Mouse (Mus musculus) heart, embryonic 12.5 days (tissue): ENCODE data around the gene C130050O18Rik. TPM values are rescaled to one million over a fixed set of nuclear protein-coding genes. Genes with fewer than 3 reads are reported as not detected.

ENCODE experiments used
- ATAC-seq: fragments of 200-750 bp; cut with Nextera tagmentation; 2 replicates; pipeline ENCODE4 v1.8.0; 2017; ENCODE audit warnings: moderate TSS enrichment, moderate library complexity; ENCODE audit not compliant: insufficient number of reproducible peaks, low FRiP score
- H3K27ac ChIP-seq: fragments of 300-500 bp; sonication (generic); 2 replicates; pipeline ENCODE4 v1.5.1; 2016; ENCODE audit warnings: mild to moderate bottlenecking, moderate library complexity; ENCODE audit not compliant: poor library complexity, severe bottlenecking
- H3K27me3 ChIP-seq: fragments of 300-500 bp; sonication (generic); replicated peaks from 2 replicates; pipeline ENCODE4 v1.6.1; 2016; ENCODE audit warnings: mild to moderate bottlenecking, moderate library complexity
- H3K36me3 ChIP-seq: fragments of 300-500 bp; sonication (generic); 2 replicates; pipeline ENCODE4 v1.6.1; 2016; ENCODE audit warnings: mild to moderate bottlenecking, moderate library complexity
- H3K4me1 ChIP-seq: fragments of 300-500 bp; sonication (generic); replicated peaks from 2 replicates; pipeline ENCODE4 v1.6.1; 2016; ENCODE audit warnings: mild to moderate bottlenecking
- H3K4me2 ChIP-seq: fragments of 300-500 bp; sonication (generic); 2 replicates; pipeline ENCODE4 v1.6.1; 2016; ENCODE audit warnings: mild to moderate bottlenecking, moderate library complexity
- H3K4me3 ChIP-seq: fragments of 300-500 bp; sonication (generic); 2 replicates; pipeline ENCODE4 v1.5.1; 2016; ENCODE audit warnings: mild to moderate bottlenecking
- H3K9ac ChIP-seq: fragments of 300-500 bp; sonication (generic); 2 replicates; pipeline ENCODE4 v1.6.1; 2016; ENCODE audit warnings: mild to moderate bottlenecking, moderate library complexity
- H3K9me3 ChIP-seq: fragments of 300-500 bp; sonication (generic); replicated peaks from 2 replicates; pipeline ENCODE4 v1.6.1; 2016; ENCODE audit warnings: mild to moderate bottlenecking, moderate library complexity
- WGBS: fragments of 180-500 bp; shearing (Covaris S2); methylation state at CpG from one replicate; pipeline ENCODE4 v1.1.7; 2016; 5-methylcytosine and 5-hydroxymethylcytosine counted together
- polyA plus RNA-seq: library from polyadenylated mRNA; unstranded; fragments of >200 nt; fragmentation: Nextera tagmentation; extraction: Ambion mirVana; gene quantifications from 2 replicates; pipeline ENCODE4 v1.2.1, GENCODE M21; 2016

C130050O18Rik gene
- polyA plus RNA-seq, result 0.10 and 0.36 TPM in 2 replicates

DNA sequence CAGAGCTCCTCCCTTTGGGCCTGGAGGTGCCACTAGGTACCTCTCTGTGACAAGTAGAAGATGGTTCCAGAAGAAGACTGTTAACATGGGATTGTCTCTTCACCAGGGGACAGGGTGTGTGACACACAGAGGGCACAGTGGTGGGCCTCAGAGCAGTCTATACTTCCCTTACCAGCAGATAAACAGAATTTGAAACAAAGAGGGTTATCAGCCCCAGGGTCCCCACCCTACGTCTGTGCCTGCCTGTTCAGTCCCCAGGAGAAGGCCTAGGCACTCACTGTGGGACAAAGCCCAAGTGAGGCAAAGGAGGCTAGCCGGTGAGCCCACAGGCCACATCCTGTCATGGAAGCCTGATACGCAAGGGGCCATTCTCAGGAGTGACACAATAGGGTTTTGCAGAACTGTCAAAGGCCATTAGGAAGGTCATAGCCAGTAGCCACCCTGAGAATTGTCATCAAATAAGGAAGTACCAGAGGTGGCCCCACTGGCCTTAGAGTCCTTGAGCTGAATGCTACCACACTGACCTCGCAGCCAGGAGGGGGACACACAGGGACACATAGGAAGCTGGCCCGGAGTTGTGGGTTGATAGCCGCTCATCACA is at the start of gene C130050O18Rik:
Gene C130050O18Rik, plus strand, starts transcription at position 480 of the 601 bp plus-strand sequence.
- peaks cover 35% of the 10 kb centered on the region for H3K4me1 ChIP-seq
- no peak within 1 kb of the TSS for H3K4me2 ChIP-seq
- 64% methylated on average over 6 of the region's 6 CpGs for WGBS
- H3K9me3 ChIP-seq, result no peaks in the 10 kb centered on the region
- H3K4me3 ChIP-seq, result no peak within 1 kb of the TSS
- no peaks in the 10 kb centered on the region for H3K36me3 ChIP-seq
- 0 out of 2 replicates have a peak, but pooled peaks have one; percentile 12 for ATAC-seq
- no peak within 1 kb of the TSS for H3K9ac ChIP-seq
- H3K27ac ChIP-seq, result no peak within 1 kb of the TSS
- peaks cover 4% of the 10 kb centered on the region; the same call in 1 of the 2 replicates for H3K27me3 ChIP-seq

DNA sequence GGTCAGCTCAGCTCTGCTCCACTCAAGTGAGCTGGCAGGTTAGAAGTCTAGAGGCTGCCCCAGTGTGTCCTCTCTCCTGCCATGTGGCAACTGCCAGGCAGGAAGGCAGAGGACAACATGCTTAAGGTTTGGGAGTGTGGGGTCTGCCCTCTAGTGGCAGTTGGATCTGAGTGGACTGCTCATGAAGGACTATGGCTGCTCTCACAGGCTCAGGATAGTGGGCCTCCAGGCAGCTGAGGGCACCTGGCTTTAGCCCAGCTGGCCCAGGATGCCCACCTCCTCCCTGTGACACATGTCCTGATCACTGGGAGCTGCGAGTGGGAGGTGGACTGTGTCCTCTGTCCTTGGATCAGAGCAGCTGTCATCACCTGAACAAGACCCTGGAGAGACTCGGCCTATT is 46.4 kb upstream of the C130050O18Rik start:
- peaks cover 11% of the 10 kb centered on the region; the same call in 1 of the 2 replicates for H3K4me1 ChIP-seq
- H3K27ac ChIP-seq, result no peak overlapping the region
- no peak overlapping the region for H3K4me2 ChIP-seq
- no peak overlapping the region for H3K4me3 ChIP-seq
- H3K36me3 ChIP-seq, result no peaks in the 10 kb centered on the region
- peaks cover 23% of the 10 kb centered on the region for H3K27me3 ChIP-seq
- 0 out of 2 replicates have a peak, but pooled peaks have one; percentile 20 for ATAC-seq
- H3K9me3 ChIP-seq, result no peaks in the 10 kb centered on the region
- no peak overlapping the region for H3K9ac ChIP-seq
- 38% methylated on average over 2 of the region's 2 CpGs for WGBS

DNA sequence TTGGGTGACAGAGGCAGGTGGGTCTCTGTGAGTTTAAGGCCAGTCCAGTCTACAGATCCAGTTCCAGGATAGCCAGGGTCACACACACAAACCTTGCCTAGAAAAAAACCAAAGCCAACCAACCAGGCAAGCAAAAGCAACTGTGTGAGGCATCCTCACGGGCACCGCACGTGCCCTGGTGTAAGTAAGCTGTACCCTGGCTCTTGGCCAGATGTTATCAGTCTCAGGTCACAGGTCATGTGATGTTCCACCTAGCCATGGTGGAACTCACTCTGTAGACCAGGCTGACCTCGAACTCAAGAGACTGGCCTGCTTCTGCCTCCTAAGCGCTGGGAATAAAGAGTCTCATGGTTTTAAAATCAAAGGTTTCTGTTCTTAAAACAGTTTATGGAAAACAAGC is 45.8 kb upstream of the C130050O18Rik start:
- H3K9me3 ChIP-seq, result no peaks in the 10 kb centered on the region
- H3K27ac ChIP-seq, result no peak overlapping the region
- H3K27me3 ChIP-seq, result peaks cover 18% of the 10 kb centered on the region
- 82% methylated on average over 5 of the region's 5 CpGs for WGBS
- no peak overlapping the region for H3K4me2 ChIP-seq
- H3K9ac ChIP-seq, result no peak overlapping the region
- H3K36me3 ChIP-seq, result no peaks in the 10 kb centered on the region
- H3K4me1 ChIP-seq, result peaks cover 14% of the 10 kb centered on the region
- no peak overlapping the region for H3K4me3 ChIP-seq
- no peak for ATAC-seq

DNA sequence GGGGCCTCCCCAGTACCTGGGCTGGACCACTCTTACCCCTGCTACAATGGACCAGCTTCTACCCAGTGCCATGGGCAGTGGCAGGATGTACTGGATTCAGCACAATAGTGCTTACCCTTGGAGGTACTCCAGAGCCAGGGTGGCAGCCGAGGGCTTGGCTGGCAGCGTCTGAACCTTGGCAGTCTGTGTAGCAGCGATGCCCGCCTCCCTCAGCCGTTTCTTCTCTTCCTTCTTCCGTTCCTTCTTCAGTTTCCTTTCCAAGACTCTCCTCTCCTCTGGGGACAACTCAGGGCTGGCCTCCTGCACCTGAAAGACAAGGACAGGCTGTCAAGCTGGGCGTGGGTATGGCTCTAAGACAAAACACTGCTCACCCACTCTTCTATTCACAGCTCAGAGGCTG is 41.2 kb upstream of the C130050O18Rik start:
- ATAC-seq, result no peak

DNA sequence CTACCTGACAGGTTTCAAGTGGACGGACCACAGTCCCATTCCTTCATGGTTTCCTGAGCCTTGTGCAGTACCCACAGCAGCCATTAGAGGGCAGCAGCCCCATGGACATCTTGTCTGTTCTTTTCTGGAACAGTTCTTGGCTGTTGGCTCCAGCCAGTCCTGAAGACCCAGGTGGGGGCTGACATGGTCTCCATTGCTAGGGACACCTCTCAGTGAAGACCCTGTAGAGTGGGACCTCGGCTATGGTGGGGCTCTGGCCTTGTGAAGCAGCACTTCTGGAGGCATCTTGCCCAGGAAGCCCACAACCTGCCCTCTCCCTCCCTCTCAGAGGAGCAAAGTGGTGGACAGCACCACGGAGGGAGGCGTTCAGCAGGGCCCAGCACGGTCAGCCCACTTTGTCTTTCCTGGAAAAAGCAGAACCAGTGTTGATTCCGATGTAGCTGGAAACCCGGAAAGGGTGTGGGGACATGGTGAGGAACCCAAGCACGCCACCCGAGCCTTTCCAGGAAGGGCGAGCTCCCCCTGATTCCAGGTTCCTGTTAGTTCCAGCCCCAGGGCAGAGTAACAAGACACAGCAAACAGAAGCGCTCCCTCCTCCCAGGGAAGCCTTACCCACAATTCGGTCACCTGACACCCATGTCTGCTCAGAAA is 40.7 kb upstream of the C130050O18Rik start:
- Histone ChIP-seq H3K27me3 (no peaks in the 10 kb centered on the region; the same call in 1 of the 2 replicates), H3K4me3 (no peak overlapping the region), H3K4me1 (peaks cover 16% of the 10 kb centered on the region), H3K4me2 (peak overlapping the region; percentile 17; the same call in 1 of the 2 replicates), H3K27ac (0 out of 2 replicates have a peak overlapping the region, but pooled peaks have one; percentile 26), H3K9me3 (no peaks in the 10 kb centered on the region), H3K36me3 (no peaks in the 10 kb centered on the region), H3K9ac (peak overlapping the region; percentile 46; the same call in 1 of the 2 replicates)
- 25% methylated on average over 12 of the region's 12 CpGs for WGBS
- ATAC-seq, result peak; percentile 49

More for the DNA sequence above, 41.2 kb upstream of the C130050O18Rik start:
- Histone ChIP-seq H3K36me3 (no peaks in the 10 kb centered on the region), H3K27me3 (no peaks in the 10 kb centered on the region; the same call in 1 of the 2 replicates), H3K9me3 (no peaks in the 10 kb centered on the region), H3K4me1 (peaks cover 16% of the 10 kb centered on the region), H3K27ac (no peak overlapping the region), H3K9ac (no peak overlapping the region), H3K4me3 (no peak overlapping the region), H3K4me2 (no peak overlapping the region)
- WGBS, result 60% methylated on average over 7 of the region's 7 CpGs

DNA sequence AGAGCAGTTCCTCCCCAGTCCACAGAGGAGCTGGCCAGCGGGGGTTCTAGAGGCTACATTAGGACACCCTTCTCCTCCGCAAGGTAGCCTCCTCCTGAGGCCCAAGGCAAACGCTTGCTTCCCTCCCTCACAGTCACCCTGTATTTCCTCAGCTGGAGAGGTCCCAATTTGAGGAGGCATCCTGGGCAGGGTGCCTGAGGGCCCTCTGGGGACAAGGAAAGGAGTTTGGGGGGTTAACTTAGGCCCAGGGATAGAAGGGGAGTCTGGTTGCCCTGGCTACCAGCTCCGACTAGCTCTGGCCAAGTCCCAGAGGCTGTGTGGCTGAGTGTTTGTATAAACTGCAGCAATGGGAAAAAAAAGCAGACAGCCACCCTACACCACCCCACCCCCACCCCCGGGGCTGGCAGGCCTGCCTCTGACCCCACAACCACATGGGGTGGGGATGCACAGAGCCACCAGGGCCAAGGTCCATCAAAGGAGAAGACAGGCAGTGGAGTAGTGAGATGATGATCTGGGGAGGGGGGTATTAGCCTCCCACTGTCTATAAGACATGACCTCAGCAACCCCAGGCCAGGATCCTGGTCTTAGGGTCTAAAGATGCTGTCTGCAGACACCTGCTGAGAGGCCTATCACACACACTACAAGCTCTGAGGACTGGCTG is 40.0 kb upstream of the C130050O18Rik start:
- H3K4me1 ChIP-seq, result peaks cover 22% of the 10 kb centered on the region
- no peak overlapping the region for H3K4me3 ChIP-seq
- H3K27ac ChIP-seq, result 0 out of 2 replicates have a peak overlapping the region, but pooled peaks have one; percentile 26
- H3K9me3 ChIP-seq, result no peaks in the 10 kb centered on the region
- no peak overlapping the region for H3K4me2 ChIP-seq
- no peak for ATAC-seq
- no peaks in the 10 kb centered on the region; the same call in 1 of the 2 replicates for H3K27me3 ChIP-seq
- 45% methylated on average over 5 of the region's 5 CpGs for WGBS
- H3K36me3 ChIP-seq, result no peaks in the 10 kb centered on the region
- H3K9ac ChIP-seq, result peak overlapping the region; percentile 46; the same call in 1 of the 2 replicates

DNA sequence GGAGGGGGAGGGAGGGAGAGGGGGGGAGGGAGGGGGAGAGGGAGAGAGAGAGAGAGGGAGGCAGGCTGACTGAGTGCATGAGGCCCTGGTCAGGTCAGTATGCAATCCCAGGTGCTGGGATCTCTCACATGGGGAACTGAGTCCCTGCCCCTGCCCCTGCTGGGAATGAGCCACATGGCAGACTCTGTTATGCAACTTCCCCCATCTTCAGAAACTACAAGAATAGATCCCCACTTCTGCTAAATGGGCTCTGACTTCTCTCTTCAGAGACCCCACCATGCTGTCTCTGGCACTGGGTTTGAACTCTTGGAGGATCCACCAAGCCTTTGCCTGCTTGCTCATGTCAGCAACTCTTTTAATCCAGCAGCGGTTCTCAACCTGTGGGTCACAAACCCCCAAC is 39.3 kb upstream of the C130050O18Rik start:
- Histone ChIP-seq H3K9me3 (no peaks in the 10 kb centered on the region), H3K4me1 (peaks cover 30% of the 10 kb centered on the region), H3K4me3 (no peak overlapping the region), H3K27me3 (no peaks in the 10 kb centered on the region; the same call in 1 of the 2 replicates), H3K36me3 (no peaks in the 10 kb centered on the region), H3K27ac (no peak overlapping the region), H3K9ac (no peak overlapping the region), H3K4me2 (no peak overlapping the region)
- ATAC-seq, result no peak
- WGBS, result 76% methylated on average over 1 of the region's 1 CpGs

DNA sequence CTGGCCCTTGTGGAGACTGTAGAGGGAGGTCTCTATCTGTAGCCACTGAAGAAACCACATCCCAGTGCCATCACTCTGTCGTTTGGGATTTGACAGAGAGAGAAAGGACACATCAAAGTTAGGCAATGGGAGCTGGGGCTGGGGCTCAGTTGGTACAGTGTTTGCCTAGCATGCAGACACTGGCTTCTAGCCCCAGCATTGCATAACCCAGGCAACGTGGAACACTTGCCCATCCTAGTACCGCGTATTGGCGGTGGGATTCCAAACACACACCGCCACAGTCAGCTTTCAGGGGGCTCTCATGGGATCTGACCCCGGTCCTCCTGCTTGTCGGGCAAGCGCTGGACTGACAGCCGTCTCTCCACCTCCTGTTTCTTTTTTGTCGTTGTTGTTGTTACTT is 38.6 kb upstream of the C130050O18Rik start:
- Histone ChIP-seq H3K4me2 (no peak overlapping the region), H3K36me3 (no peaks in the 10 kb centered on the region), H3K9ac (no peak overlapping the region), H3K27ac (no peak overlapping the region), H3K9me3 (no peaks in the 10 kb centered on the region), H3K4me3 (no peak overlapping the region), H3K4me1 (peaks cover 36% of the 10 kb centered on the region), H3K27me3 (no peaks in the 10 kb centered on the region; the same call in 1 of the 2 replicates)
- no peak for ATAC-seq
- 75% methylated on average over 11 of the region's 11 CpGs for WGBS

DNA sequence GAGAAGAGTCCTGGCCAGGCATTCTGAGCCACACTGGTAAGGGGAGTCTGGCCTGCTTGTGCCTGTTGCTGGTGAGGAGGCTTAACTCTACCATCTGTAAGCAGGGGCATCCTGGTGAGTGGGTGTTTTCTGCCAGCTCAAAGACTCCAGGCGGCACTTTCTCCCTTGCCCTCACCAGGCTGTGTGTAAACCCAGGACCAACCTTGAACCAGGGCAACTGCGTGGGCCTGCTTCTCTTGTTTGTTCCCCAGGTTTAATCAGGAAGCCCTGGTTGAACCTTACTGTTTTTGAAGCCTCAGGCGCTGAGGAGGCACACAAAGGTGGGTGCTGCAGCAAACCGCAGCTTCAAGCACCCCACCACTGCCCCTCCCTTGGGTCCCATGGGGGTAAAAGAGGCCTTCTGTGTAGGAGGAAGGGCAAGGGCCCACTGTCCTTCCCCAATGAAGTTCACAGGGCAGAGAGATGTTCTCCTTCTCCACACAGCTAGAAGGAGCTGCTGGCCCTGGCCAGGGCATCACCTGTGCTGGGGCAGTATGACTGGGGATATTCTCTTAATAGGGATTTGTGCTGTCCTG is 37.1 kb upstream of the C130050O18Rik start:
- Histone ChIP-seq H3K9me3 (no peaks in the 10 kb centered on the region), H3K36me3 (no peaks in the 10 kb centered on the region), H3K4me3 (no peak overlapping the region), H3K27ac (no peak overlapping the region), H3K27me3 (no peaks in the 10 kb centered on the region; the same call in 1 of the 2 replicates), H3K4me1 (peaks cover 44% of the 10 kb centered on the region), H3K9ac (no peak overlapping the region), H3K4me2 (no peak overlapping the region)
- 90% methylated on average over 4 of the region's 4 CpGs for WGBS
- no peak for ATAC-seq

DNA sequence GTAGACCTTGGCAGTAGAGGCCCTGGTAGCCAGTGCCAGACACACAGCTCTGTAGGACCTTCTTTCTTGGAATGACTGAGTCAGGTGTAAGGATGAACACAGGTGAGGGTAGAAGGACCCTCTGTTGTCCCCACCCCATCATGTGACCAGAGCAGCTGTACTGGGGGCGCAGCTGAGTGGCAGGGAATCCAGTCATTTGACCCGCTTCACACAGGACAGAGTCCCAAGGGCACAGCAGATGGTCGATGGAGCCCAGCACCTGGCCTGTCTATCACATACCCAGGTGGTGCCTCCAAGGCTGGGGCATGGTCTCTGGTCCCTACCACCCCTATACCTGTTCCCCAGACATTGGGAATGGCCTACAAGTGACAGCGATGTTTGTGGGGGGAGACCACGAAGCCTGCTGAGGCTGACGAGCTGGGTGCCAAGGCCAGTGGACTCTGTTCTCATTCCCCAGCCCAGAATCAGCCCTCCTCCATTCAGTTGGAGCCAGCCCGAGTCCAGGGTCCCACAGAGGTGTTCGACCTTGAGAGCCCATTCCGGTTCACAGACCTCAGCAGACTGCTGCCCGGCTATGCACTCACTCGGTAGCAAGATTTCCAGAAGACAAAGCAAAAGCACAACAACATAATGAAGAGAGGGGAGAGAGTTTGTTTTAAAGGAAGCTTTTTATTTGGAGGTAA is 36.3 kb upstream of the C130050O18Rik start:
- ATAC-seq, result no peak
- no peak overlapping the region for H3K4me3 ChIP-seq
- no peaks in the 10 kb centered on the region for H3K9me3 ChIP-seq
- H3K4me2 ChIP-seq, result no peak overlapping the region
- no peak overlapping the region for H3K9ac ChIP-seq
- no peak overlapping the region for H3K27ac ChIP-seq
- H3K36me3 ChIP-seq, result no peaks in the 10 kb centered on the region
- peaks cover 48% of the 10 kb centered on the region for H3K4me1 ChIP-seq
- no peaks in the 10 kb centered on the region; the same call in 1 of the 2 replicates for H3K27me3 ChIP-seq
- 84% methylated on average over 11 of the region's 11 CpGs for WGBS
